Mouse (Mus musculus): Measurements from ENCODE around the gene Cenpb.

DNA sequence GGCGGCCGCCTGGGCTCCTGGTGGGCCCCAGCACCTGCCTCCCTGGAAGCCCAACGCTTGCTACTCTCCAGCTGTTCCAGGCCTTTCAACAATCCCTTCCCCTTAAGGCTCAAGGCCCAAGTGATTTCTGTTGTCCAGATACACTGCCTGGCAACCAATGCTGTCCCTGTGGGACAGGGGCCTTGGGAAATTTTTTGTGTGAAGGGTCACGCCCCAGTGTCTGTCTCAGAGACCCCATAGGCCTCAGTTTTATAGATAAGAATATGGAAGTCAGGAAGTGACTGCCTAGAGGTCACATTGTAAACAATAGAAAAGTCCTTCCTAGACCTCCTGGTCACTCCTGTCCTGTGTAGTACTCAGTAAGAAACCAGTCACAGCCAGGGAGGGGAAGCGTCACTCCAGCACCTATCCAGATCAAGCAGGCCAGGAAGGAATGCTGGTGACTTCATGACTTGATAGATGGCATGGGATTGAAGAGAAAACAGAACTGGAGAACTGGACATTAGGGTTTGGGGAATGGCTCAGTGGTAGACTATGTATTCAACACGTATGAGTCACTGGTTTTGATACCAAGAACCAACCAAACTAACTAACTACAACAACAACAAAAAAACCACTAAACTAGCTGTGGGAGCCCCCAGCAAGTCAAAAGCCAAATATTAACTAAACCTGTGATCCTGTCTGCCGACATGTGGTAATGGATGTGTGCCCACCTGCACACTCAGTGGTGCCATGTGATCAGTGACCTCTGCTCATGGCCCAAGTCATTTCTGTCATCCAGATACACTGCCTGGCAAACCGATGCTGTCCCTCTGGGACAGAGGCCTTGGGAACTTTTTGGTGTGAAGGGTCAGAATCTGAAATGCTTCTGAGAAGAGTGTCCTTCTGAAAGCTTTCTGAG, 31.3 kb downstream of the Cenpb start:
- TF ChIP-seq CTCF (IDR thresholded peaks at IDR 0.05) (no peak), EP300 (IDR thresholded peaks at IDR 0.05) (no peak)

Data from lung, postnatal 0 days (tissue).